Mouse (Mus musculus): ENCODE measurements around the gene Gpr107.

DNA sequence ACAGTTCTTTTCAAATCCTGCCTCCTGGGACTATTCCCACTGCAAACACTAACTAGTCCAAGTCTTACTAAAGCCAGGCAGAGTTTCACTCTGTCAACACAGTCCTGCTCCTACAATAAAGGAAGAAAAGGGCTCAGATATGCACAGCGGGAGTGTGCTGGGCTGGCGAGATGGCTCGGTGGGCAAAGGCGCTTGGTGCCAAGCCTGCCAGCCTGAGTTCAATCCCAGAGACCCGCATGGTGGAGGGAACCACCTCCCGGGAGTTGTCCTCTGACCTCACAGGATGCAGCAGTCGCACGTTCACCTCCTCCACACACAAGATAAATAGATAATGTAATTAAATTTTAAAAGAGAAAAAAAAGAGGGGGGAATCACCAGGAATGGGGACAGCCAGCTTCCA lies 48.8 kb upstream of the Gpr107 start:
- TF ChIP-seq POLR2A (IDR thresholded peaks at IDR 0.05; ENCODE audit: extremely low read depth, insufficient read depth, low read length) (no peak), CTCF (IDR thresholded peaks at IDR 0.05; ENCODE audit: extremely low read depth, insufficient read depth, low read length) (no peak)

All from cortical plate, adult 2 months (tissue).